Mouse (Mus musculus): ENCODE measurements around the gene Gm20431.
A peak's percentile ranks its signal among the peaks of the same experiment; 100 is the strongest.
"Not testable (repeated sequence)": the region's sequence is repeated elsewhere in the genome, so short reads cannot be mapped to it uniquely, and the experiment has no call there.

Gene Gm20431

DNA sequence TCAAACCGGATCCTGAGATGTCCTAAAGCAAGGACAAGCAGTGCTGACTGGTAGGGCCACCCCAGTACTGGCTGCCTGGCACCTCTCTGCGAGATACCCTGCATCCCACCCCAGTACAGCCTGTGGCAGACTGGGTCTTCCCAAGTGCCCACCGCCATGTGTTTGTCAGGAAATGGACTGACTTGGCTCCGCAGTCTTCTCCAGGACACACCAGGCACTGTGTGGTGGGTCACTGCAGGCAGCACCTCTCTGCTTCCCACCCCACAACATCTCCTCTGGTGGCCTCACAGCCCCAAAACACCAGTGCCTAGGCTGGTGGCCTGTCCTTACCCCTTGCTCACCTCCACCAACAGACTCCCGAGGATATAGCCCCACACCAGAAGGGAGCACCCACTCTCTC lies 30.9 kb downstream of the Gm20431 start:
- no peak for DNase-seq (ENCODE audit: low spot score)

DNA sequence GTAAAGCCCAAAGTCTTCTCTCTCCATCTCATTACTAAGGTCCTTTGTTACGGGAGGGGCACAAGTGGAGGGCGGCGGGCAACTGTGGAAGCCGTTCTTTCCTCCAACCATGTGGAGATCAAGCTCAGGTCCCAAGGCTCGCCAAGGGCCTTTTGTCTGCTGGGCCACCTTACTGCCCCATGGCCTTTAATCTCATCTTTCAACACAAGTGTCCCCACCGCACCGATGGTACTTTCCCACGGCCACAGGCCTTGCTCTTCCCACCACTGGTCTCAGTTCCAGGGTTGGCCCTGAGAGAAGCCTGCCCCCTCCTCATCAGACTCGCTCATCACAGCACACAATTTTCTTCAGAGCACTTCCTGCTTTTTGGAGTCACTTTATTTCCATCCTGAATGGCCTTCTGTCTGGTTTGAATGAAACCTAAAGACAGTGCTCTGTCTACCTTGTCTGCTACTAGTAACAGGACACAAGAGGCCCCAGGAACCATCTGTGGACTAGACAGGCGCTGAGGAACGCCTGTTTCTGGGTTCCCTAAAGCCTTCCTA lies 31.6 kb downstream of the Gm20431 start:
- no peak for DNase-seq (ENCODE audit: low spot score)

DNA sequence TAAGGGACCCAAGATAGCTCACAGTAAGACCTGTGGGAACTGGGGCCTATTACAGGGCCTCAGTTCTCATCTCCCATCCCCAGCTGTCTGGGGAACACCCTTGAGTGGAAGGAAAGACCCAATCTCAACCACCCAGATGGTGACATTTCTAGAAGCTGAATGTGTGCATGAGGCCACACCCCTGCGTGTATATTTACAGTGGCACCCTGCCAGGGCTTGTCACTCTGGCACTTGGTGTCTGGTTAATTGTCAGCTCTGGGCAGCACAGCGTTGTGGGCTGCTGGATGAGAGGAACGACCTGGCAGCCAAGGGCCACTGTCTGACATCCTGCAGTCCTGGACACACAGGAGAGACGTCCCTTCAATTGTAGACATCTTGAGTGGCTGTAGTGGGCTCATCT lies 32.4 kb downstream of the Gm20431 start:
- DNase-seq (ENCODE audit: low spot score) = no peak

DNA sequence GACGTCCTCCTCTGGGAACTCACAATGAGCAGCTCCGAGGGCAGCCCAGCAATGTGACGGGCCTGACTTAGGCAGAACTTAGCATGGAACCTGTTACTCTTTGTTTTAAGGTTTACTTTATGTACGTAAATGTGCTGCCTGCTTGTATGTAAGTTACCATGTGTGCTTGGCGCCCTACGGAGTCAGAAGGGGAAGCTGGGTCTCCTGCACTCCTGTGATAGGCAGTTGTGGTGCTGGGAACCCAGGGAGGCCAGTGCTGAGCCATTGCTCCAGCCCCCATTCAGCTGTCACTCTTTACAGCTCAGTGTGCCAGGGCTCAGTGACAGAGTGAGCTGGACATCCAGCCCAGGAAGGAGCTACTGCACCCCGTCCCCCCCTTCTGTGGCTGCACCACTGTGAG lies 34.3 kb downstream of the Gm20431 start:
- DNase-seq (ENCODE audit: low spot score) = no peak

DNA sequence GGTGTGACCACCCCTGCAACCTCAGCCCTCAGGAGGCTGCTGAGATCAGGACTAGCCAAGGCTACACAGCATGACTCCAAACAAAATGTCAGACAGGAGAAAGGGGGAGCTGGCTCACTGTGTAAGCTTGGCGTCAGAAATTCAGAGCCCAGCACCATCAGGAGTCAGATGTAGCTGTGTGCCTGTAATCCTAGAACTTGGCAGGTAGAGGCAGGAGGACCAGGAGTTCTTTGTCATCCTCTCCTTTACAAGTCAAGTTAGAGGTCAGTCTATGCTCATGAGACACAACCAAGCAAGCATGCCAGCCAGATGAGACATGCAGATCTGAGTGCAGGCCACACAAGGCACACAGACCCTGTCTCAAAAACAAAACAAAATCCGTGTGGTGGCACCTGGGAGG lies 35.6 kb downstream of the Gm20431 start:
- DNase-seq (ENCODE audit: low spot score) = no peak

DNA sequence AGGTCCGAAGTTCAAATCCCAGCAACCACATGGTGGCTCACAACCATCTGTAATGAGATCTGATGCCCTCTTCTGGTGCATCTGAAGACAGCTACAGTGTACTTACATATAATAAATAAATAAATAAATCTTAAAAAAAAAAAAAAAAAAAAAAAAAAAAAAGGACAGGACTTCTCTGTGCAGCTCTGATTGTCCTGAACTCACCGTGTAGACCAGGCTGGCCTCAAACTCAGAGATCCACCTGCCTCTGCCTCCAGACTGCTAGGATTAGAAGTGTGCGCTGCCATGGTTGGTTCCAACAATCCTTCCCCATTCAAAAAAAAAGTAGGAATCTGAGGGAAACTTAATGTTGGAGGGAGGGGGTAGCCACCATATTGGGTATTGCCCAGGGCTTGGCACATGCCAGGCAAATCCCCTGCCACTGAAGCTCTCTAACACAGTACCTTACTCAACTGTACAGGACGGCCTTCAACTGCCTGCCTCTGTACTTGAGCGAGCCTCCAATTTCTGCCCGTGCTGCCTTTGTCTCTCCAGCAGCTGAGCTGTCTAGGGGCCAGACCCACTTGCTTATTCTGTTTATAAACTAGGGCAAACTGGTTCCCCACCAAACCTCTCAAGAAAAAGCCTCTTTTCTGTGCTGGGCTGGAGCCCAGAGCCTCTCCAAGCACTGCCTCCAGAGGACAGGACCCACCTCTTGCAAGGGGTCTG lies 36.8 kb downstream of the Gm20431 start:
- DNase-seq (ENCODE audit: low spot score) = no peak

DNA sequence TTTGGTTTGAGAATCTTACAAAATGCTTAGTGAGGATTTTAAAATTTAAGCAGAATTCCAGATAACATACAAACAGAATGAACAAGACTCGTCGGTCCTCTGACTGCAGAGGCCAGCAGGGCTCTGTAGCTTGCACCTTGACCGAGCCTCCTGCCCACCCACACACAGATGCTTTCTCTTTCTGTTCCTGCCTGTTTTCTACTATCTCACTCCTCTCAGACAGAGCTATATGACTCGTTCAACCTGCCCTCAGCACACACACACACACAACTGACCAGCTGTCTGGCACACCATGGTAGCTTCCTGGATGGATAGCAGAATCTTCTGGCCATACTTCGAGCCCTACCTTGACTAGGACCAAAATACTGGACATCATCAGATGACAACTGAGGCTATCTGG lies 38.3 kb downstream of the Gm20431 start:
- DNase-seq (ENCODE audit: low spot score) = no peak

DNA sequence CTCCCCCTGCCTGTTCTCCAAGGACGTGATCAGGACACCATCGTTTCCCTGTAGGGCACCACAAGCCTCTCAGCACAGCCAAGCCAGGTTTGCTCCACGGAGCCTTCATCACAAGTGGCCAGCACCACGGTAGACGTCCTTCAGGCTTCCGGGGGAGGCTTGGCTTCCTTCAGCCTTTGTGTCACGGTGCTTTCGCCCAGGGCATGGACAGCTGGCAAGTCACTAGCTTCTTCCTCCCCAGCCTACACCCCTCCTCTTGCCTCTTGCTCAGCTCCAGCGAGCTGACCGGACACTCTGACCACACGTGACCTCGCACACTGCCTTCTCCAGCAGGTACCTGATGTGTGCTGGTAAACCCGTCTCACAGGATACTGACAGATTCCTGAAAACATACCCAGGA lies 38.9 kb downstream of the Gm20431 start:
- no peak for DNase-seq (ENCODE audit: low spot score)

DNA sequence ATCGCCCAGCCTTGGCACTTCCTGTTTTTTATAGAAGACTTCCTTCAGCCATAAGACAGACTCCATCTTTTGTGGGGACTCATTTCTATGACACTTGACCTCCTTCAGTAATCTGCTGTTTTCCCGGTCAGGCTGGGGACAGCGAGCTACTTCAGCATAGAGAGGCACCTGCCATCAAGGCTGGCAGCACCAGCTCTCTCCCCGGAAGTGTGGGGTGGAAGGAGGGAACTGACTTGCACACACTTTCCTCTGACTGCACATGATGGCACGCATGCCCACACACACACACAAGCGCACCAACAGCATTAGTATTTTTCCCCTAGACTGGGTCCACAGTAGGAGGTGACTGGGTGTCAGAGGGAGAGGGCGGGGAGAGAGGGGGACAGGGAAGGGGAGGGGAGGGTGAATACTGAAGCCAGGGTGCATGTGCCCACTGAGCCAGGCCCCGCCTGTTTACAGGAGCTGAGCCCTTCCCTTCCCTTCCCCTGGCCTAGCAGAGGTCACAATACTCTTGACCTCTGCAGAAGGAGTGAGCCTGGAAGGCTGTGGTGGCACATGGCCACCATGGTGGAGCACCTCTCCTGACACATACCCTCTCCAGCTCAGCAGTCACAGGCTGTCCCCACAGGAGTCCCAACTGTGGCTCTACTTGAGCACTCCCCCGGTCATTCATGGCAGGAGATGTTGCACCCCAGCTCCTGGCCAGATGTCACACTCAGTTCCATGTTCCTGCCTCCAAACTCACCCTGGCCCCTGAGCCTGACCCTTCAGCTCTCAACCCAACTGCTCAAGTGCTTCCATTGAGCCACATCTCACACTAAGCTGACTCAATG lies 39.8 kb downstream of the Gm20431 start:
- DNase-seq (ENCODE audit: low spot score) = no peak

DNA sequence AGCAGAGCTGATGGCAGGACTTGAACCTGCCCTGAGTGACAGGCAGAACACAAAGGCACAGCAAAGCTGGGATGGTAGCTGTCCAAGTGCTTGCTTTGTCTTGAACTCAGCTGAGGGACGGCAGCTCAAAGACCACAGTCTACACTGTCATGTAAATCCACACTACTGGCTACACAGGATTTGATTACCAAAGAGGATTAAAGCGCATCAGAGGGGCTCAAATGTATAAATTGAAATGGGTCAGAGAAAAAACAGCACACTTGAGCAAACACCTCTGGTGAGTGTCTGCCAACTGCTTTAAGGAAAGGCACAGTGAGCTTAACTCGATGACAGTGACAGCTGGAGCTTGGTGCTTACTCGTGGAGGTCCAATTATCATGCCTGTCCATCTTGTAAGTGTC lies 43.8 kb downstream of the Gm20431 start:
- no peak for DNase-seq (ENCODE audit: low spot score)

DNA sequence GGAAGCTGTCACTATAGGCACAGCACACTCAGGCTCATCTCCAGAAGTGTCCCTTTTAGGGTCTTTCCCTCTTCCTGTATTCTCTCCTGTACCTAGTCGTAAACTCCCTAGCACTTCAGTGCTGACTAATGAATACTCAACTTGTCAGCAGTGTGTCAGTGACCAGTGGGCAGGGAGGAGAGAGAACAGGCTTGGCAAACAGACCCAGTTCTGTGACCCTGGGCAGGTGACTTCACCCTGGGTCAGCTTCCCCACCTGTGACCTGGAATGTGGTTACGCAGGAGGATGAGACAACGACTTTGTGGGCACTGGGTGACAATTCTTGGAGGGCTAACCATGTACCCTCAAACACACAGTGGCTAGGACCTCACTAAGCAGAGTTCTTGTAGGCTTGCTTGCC lies 44.3 kb downstream of the Gm20431 start:
- DNase-seq (ENCODE audit: low spot score) = no peak

DNA sequence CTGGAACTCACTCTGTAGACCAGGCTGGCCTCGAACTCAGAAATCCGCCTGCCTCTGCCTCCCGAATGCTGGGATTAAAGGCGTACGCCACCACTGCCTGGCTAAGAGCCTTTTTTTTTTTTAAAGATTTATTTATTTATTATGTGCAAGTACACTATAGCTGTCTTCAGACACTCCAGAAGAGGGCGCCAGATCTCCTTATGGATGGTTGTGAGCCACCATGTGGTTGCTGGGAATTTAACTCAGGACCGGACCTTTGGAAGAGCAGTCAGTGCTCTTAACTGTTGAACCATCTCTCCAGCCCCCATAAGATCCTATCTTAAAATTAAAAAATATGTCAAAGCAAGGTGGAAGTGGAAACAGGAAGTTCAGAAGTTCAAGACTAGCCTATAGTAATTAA lies 48.0 kb downstream of the Gm20431 start:
- DNase-seq (ENCODE audit: low spot score) = not testable (repeated sequence)

DNA sequence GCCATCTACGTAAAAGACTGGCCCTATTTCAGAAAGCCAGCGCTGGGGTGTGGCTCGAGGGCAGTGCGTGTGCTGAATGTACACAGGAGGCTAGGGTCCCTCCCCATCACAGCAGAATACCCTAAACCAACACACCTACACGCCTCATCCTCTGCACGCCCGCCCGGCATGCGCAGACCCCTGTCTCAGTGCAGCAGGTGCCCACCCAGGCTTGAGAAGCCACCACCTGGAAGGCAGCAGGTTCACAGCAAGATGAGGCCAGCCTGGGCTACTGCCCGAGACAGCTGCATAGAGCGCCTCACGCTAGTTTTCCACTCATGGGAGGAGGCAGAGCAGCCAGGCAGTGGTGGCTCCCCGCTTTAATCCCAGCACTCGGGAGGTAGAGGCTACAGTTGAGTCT lies 49.2 kb downstream of the Gm20431 start:
- DNase-seq (ENCODE audit: low spot score) = no peak

DNA sequence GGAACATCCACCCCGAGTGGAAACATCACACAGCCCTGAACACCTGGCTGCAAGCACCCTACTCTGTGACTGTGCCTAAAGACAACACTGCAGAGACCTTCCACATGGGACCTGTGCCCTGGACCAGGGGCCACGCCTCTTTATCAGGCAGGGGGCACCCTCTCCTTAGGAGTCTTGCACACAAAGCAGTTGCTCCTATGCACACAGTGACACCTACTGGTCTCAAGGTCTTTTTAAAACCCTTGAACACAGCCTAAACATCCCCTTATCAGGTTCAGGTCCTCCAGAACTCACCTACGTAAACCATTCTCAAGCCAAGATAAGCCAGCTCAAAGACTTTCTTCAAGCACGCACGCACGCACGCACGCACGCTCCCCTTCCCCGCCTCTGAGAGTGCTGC lies 50.0 kb downstream of the Gm20431 start:
- no peak for DNase-seq (ENCODE audit: low spot score)

DNA sequence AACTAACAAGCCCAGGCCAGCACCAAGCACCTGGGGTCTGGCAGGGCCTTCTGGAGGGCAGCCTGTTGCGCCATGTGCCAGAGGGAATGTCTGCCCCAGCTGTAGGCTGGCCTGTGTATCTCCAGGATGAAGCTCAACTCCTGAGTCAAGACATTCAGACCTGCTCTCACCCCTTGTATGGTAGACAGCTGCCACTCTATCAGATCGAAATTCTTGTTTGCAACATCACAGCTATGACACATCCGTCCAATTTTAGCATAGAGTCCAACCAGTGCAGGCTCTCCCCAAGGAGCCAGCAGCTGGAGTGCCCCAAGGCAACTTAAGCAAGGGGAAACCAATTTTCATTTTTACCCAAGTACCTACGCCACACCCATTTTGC lies 54.6 kb downstream of the Gm20431 start:
- no peak for DNase-seq (ENCODE audit: low spot score)

DNA sequence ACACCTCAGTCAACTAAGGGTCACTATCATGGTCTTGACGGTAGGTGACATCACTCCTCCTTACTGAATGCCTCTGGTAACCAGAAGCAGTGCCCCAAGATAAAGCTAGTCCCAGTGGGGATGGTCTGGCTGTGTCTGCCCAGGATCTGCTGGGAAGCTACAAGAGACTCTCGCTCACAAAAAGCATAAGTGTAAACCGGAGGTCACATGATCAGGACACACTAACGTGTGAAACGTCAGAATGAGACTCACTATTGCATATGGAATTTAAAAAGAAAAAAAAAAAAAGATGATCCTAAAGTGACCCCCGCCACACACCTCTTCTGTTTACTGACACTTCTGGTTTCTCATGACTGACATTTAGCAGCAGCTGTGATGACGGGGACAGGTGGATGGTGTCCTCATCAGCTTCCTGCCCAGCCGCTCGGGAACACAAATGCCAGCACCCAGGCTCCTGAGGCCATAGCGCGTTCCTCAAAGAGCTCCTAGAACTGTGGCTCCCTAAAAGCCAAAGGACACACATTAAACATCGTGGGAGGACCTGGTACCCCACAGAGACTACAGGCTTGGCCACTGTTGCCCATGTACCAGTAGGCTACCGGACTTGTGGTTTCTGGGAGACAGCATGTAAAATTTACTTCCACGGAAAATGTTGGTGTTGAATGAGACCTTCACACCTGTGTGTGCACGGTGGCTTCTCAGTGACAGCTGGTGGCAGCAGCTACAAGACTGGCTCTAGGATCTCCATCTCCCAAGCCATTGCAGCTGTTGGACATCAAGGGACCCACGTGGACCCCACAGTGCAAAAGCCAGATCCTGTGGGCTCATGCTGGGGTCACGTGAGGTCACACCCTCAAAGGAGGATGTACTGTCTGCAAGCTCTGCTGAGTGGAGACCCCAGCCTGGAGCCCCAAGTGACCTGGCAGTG lies 55.2 kb downstream of the Gm20431 start:
- no peak for DNase-seq (ENCODE audit: low spot score)

DNA sequence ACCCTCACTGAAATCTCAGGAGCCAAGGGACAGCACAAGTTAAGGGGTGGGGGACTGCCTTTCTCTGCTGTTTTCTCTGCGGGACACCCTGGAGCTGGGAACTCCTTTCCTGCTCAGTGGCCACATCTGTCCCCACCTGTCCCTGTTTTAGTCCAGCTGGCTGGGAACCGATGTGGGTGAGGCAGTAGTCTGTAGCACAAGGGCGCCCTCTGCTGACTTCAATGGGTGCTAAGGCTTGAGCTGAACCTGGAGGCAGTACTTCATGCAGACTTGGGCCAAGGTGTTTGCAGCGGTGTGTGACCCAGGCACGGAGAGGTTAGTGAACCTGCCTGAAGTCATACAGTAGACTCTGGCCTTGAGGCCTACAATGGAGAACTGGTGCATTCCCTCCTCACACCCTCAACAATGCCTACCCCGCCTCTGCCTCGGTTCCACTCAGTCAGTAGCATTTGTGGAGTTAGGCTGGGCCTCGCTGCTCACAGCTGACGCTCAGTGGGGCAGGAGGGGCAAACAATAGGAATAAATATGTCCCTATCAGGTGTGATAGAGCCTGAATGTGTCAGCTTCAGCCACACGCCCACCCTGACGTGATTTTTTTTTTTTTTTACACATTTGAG lies 56.0 kb downstream of the Gm20431 start:
- DNase-seq (ENCODE audit: low spot score) = peak; percentile 95

DNA sequence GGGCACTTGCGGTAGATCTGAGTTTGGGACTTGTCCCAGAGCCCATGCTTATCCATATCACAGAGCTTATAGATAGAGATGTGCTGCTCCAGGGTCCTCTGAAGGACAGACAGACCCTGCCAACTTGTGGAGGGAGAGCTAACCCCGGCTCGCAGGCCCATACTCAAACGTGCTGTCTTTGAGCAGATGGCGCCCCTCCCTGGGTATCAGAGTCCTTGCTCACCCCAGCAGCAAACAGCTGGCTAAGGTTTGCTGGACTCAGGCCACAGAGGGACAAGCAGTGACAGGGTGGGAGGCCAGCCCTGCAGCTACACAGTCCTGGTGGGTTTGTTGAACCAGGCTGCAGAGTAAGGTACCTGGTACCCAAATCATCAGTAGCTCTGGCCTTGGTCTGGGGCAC lies 58.3 kb downstream of the Gm20431 start:
- peak; percentile 69 for DNase-seq (ENCODE audit: low spot score)

DNA sequence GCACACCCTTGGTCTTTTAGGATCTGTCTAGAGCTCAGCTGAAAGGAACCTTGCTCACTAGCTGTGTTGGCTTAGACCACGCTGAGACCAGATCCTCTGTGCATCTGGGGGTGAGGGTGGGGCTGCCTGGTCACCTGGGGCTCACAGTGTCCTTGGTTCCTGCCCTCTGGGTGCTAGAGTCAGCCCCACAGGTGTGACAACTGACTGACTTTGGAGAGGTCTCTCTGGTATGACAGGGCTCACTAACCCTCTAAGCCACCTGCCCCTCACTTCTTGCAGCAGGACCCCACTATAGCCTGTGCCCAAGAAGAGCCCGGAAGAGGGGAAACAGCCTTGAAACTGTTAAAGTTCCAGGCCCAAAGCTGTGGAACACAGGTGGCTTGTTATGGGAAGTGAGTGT lies 58.9 kb downstream of the Gm20431 start:
- no peak for DNase-seq (ENCODE audit: low spot score)

DNA sequence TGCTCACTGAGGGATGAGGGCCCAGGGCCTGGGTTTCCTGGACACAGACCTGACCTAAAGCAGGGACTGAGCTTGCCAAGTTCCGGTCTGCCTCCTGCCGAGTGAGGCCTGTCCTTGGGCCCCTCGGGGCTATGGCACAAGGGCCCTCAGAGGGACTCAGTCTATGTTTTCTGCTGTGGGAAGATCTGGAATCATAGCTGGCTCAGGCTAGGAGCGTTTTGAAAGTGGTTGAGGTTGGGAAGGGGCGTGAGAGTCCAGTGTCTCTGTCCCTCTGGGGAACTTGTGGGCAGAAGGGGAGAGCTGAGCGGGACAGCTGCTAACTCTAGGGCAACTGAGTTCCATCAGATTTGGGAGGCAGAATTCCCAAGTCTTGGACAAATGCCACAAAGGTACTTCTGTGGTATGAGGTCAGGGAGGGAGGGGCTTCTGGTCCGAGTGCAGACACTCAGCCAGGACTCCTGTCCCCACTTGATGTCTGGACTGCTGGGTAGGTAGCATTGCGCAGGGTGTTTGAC lies 60.8 kb downstream of the Gm20431 start:
- no peak for DNase-seq (ENCODE audit: low spot score)

DNA sequence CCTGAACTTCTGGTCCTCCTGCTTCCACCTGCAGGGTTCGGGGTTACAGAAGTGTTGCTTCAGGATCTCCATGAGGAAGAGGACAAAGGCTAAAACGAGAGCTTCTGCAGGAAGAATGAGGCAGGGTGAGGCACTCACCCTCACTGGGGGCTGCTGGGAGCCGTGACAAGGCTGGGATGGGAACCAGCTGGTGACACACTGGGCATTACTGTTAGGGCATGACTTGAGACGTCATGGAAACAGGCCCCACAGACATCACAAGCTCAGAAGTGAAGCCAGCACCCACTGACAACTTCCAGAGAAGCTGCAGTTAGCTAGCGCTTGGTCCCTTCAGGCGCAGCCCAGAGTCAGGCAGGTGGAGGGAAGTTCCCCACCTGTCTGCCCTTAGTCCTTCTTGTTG lies 61.4 kb downstream of the Gm20431 start:
- DNase-seq (ENCODE audit: low spot score) = no peak

DNA sequence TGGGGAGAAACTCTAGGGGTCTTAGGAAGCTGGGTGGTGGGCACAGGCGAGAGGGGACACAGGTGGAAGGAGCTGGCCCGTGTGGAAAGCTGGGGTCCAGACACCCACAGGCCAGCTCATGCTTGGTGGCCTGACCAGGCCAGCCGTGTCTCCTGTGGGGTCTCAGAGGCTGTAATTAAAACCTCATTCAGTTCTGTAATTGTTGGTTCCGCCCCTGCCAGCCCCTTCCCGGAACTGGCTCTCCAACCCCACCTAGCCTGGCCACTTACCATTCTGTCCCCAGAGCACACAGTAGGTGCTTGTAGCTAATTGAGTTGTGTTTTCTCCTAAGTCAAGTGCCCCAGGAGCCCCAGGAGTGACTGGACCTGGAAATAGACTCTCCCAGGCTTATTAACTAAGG lies 62.1 kb downstream of the Gm20431 start:
- no peak for DNase-seq (ENCODE audit: low spot score)
